Mouse (Mus musculus) forelimb bud, embryonic 11.5 days (tissue): ENCODE measurements around the gene Vmn2r12.
"Not testable (repeated sequence)": the region's sequence is repeated elsewhere in the genome, so short reads cannot be mapped to it uniquely, and the experiment has no call there.

Experiments
- DNase-seq: peaks from one replicate; pipeline ENCODE4 v3.0.0-alpha.2; 2012; ENCODE audit warnings: low read depth, low spot score

Vmn2r12 gene

GRCm38 (mm10) chr5:109097850-109098249, at the start of gene Vmn2r12:
Gene Vmn2r12, minus strand, starts transcription at chr5:109097950.
- DNase-seq = not testable (repeated sequence)

- DNase-seq = no peak
Observed at GRCm38 (mm10) chr5:109139546-109139945, 41.8 kb upstream of the Vmn2r12 start.

DNA sequence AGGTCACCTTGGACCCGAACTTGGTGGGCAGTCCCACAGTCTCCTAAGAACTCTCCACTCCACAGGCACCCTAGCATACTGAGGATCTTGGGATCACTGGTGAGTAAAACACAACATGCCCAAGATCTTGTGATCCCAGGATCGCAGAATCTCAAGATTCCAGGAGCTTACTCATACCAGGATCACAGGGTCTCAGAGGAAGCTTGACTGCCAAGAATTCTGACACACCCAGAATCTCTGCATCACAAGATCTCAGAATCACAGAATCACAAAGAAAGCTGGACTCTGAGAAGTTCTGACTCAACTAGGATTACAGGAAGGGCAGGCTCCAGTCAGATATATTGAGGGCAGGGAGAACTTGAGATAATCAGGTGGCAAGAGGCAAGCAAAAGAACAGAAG, 39.0 kb upstream of the Vmn2r12 start:
- DNase-seq = no peak

DNA sequence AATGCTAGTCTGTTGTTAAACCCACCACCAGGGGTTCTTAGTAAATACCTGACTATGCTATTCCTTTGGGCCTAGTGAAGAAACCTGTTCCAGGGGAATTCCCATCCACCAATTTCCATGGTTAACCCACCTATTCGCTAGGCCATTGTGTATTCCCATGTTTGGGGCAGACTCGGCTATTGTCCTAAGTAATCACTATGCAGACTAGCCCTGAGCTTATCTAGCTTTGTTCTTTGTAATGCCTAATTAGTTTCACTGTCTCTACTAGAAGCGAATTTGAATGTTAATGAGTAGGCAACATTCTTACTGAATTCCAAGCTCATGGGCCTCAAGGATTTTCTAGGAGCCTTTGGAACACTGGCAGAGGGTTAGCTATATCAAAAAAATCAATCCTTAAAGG, 1.3 kb downstream of the Vmn2r12 start:
- DNase-seq = not testable (repeated sequence)

DNA sequence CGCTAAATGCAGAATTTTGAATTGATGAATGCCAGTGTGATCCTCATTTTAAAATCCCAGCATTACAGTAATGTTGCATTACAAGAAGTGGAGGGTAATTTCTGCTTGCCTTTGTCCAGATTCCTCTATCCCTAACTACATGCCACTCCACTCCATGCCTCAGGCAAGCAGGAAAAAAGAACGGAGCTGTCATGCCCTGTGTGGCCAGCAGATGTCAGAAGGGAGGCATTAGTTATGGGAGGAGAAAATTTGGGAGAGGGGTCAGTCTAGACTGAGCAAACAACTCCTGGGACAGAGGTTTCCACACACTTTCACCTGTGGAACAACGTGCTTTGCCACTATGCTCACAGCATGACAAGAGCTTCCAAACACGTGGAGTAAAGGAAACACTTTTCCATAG, 25.7 kb downstream of the Vmn2r12 start:
- DNase-seq = not testable (repeated sequence)

GRCm38 (mm10) chr5:109059469-109059868, 38.3 kb downstream of the Vmn2r12 start, which contains the start of gene Vmn2r11:
Gene Vmn2r11, minus strand, starts transcription at chr5:109059569.
- not testable (repeated sequence) for DNase-seq

DNA sequence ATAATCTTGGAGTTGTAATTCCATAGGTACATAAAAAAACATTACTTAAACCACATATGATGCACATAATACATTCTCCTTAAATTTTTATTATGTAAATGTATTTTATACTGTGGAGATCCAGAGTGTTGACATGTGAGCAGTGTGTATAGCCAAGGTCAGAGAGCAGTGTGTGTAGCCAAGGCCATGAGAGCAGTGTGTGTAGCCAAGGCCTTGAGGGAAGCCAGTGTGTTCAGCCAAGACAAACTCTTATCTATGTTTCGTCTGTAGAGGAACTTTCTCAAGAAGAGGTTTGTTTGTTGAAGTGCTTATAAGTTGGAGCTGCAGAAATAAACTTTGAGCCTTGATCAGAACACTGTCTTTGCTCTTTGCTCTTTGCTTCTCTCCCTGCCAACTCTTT, 42.5 kb downstream of the Vmn2r12 start:
- no peak for DNase-seq
